Comparison of ENCODE assay signal across 8 mouse cellular contexts in the genomic region with DNA sequence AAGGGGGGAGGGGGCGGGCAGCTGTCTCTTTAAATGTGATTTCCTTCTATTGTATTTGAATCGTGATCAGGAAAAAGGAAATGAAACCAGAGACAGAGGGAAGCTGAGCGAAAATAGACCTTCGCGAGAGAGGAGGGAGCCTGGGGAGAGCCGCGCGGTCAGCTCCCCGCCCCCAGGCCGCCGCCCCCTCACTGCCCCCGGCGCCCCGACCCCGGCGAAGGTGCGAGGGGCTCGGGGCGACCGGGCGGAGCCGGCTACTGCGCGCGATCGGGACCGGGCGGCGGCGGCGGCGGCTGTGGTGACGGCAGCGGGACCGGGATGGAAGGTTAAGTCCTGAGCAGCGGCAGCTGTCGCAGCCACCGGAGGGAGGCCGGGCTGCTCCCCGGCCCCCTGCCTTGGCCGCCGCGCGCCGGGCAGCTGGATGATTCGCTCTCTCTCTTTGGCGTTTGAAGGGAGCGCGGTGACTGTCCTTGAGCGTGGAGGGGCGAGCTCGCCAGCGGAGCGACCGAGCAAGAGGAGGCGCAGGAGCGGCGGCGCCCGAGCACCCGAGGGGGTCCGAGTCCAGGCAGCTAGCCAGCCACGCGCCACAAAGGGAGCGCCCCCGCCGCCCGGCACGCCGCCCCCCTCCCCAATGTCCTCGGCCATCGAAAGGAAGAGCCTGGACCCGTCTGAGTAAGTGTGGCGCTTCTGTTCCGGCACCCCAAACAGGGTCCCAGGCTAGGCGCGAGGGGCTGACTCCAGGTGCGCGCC. TPM values are rescaled to one million over a fixed set of nuclear protein-coding genes. Genes with fewer than 3 reads are reported as not detected.
DNase-seq lines count a peak whose midpoint lies in the region; ATAC-seq and TF ChIP-seq lines count a peak whose summit lies in the region.

No protein-coding gene starts in this region.

- peak; percentile 54 for DNase-seq in MEL (ENCODE audit: low read depth, low spot score)
- DNase-seq in cerebellum, adult 11-12 months: peak; percentile 12
- DNase-seq in forebrain, embryonic 14.5 days (ENCODE audit: low spot score): peak; percentile 57
- peak; percentile 62 for DNase-seq in heart, postnatal 4 days
- DNase-seq in layer of hippocampus, postnatal 10 days (ENCODE audit: low spot score in 2 of 2): peak; percentile 48 to 63
- DNase-seq in lung, postnatal 36 days: peak; percentile 58
- DNase-seq in retina, postnatal 1 day: peak; percentile 79
- DNase-seq in c-Kit-positive CD71-positive TER-119-positive erythroid progenitor cells, embryonic 14.5 days (ENCODE audit: low spot score): no peak

- H3K4me1 ChIP-seq in MEL (ENCODE audit: control insufficient read depth in 1 of 2, insufficient read depth in 2 of 2, low read length in 2 of 2): peaks cover 18 to 21% of the 10 kb centered on the region in 2 experiments
- peaks cover 5% of the 10 kb centered on the region; the same call in 1 of the 2 replicates for H3K4me1 ChIP-seq in forebrain, embryonic 14.5 days (ENCODE audit: control insufficient read depth, insufficient read depth, low read length)

- peak overlapping the region; percentile 68 for H3K4me2 ChIP-seq in forebrain, embryonic 14.5 days (ENCODE audit: low read length)

- peak; percentile 66 for ATAC-seq in forebrain, embryonic 14.5 days

- no peaks in the 10 kb centered on the region for H3K9me3 ChIP-seq in MEL (replicated peaks; ENCODE audit: insufficient read depth, low read length)
- H3K9me3 ChIP-seq in forebrain, embryonic 14.5 days (replicated peaks; ENCODE audit: control insufficient read depth, low read length): no peaks in the 10 kb centered on the region

- TF ChIP-seq CTCF in MEL (IDR thresholded peaks at IDR 0.05 in 2 of 3, conservative IDR thresholded peaks at IDR 0.05 in 1 of 3; ENCODE audit: control insufficient read depth in 1 of 3, insufficient read depth in 1 of 3, low read depth in 2 of 3, low read length in 3 of 3, poor library complexity in 1 of 3, severe bottlenecking in 1 of 3): no peak

- TF ChIP-seq RAD21 in MEL (IDR thresholded peaks at IDR 0.05; ENCODE audit: low read depth, low read length): no peak

- no peak; a peak in 1 of 4 replicates for TF ChIP-seq POLR2A in MEL (IDR thresholded peaks at IDR 0.05; ENCODE audit: control insufficient read depth in 1 of 2, insufficient read depth in 1 of 2, low read depth in 1 of 2, low read length in 2 of 2, poor library complexity in 1 of 2)

- peak overlapping the region; percentile 98 for H3K9ac ChIP-seq in MEL (ENCODE audit: control insufficient read depth, low read depth, low read length, poor library complexity, severe bottlenecking)
- peak overlapping the region; percentile 91 for H3K9ac ChIP-seq in forebrain, embryonic 14.5 days (ENCODE audit: low read length)

- H3K4me3 ChIP-seq in MEL (ENCODE audit: control insufficient read depth in 1 of 2, insufficient read depth in 1 of 2, low read depth in 2 of 2, low read length in 2 of 2): peak overlapping the region; percentile 86 to 97
- peak overlapping the region; percentile 71 for H3K4me3 ChIP-seq in forebrain, embryonic 14.5 days (ENCODE audit: low read depth, low read length)

- H3K27ac ChIP-seq in MEL (ENCODE audit: control insufficient read depth, low read depth, low read length): peak overlapping the region; percentile 93
- H3K27ac ChIP-seq in forebrain, embryonic 14.5 days (ENCODE audit: low read depth, low read length): peak overlapping the region; percentile 75

- no peak for TF ChIP-seq EP300 in MEL (IDR thresholded peaks at IDR 0.05; ENCODE audit: low read depth in 1 of 2, low read length in 2 of 2)

- H3K27me3 ChIP-seq in MEL (ENCODE audit: control insufficient read depth in 1 of 2, insufficient read depth in 2 of 2, low read length in 2 of 2): no peaks in the 10 kb centered on the region
- H3K27me3 ChIP-seq in forebrain, embryonic 14.5 days (replicated peaks; ENCODE audit: control insufficient read depth, insufficient read depth, low read length): peaks cover 7% of the 10 kb centered on the region; the same call in 1 of the 2 replicates

- WGBS in forebrain, embryonic 14.5 days: under 1% methylated on average over 64 of the region's 79 CpGs

- H3K79me2 ChIP-seq in MEL (ENCODE audit: control insufficient read depth, insufficient read depth, low read length, poor library complexity): peaks cover 80% of the 10 kb centered on the region

- peaks cover 19 to 44% of the 10 kb centered on the region in 2 experiments for H3K36me3 ChIP-seq in MEL (ENCODE audit: control insufficient read depth in 1 of 2, insufficient read depth in 2 of 2, low read length in 2 of 2)
- H3K36me3 ChIP-seq in forebrain, embryonic 14.5 days (ENCODE audit: control insufficient read depth, insufficient read depth, low read length): no peaks in the 10 kb centered on the region

TF ChIP-seq in MEL, 35 proteins besides CTCF, POLR2A, EP300 and RAD21:
- 0 out of 2 replicates have a peak, but pooled peaks have one; percentile 14 for TF ChIP-seq MXI1 (IDR thresholded peaks at IDR 0.05; ENCODE audit: low read depth, low read length)
- peak; percentile 23 for TF ChIP-seq SIN3A (IDR thresholded peaks at IDR 0.05; ENCODE audit: low read length)
- TF ChIP-seq MAZ (IDR thresholded peaks at IDR 0.05; ENCODE audit: low read depth, low read length): no peak
- no peak for TF ChIP-seq ZMIZ1 (IDR thresholded peaks at IDR 0.05; ENCODE audit: low read depth, low read length)
- TF ChIP-seq ZC3H11A (IDR thresholded peaks at IDR 0.05; ENCODE audit: low read depth, low read length): no peak
- TF ChIP-seq ZNF384 (IDR thresholded peaks at IDR 0.05; ENCODE audit: low read depth, low read length): peak; percentile 81; the same call in 1 of the 2 replicates
- 0 out of 2 replicates have a peak, but pooled peaks have one; percentile 42 for TF ChIP-seq UBTF (IDR thresholded peaks at IDR 0.05; ENCODE audit: borderline replicate concordance, insufficient read depth, low read depth, low read length)

RNA-seq across cellular contexts. Expression of gene Lmo2, which starts 12.4 kb away (rescaled TPM):
- total RNA-seq in MEL (2012; rRNA removed): 258 and 278 TPM in 2 replicates
- polyA plus RNA-seq in MEL (2012; ENCODE audit: insufficient read depth in 1 of 2, insufficient read length in 2 of 2, low read depth in 1 of 2, low replicate concordance in 2 of 2, missing spikeins in 1 of 2): 100 to 1,000 TPM in 1 of 2 experiments, 10 to 100 TPM in 1; 96.2 to 184 TPM
- polyA plus RNA-seq in forebrain, embryonic 14.5 days (2014; fragmentation: Nextera tagmentation; extraction: Ambion mirVana): 30.2 TPM in 2 replicates
- total RNA-seq in heart, postnatal 4 days (2021): 10 to 100 TPM; 25.0 to 25.4 TPM
- total RNA-seq in layer of hippocampus, postnatal 10 days (2021): 10 to 100 TPM; 22.8 to 30.3 TPM

RNA-seq across cellular contexts. Expression of gene Fbxo3, which starts 57.3 kb away (rescaled TPM):
- 30.9 and 32.7 TPM in 2 replicates for total RNA-seq in MEL (2012; rRNA removed)
- polyA plus RNA-seq in MEL (2012; ENCODE audit: insufficient read depth in 1 of 2, insufficient read length in 2 of 2, low read depth in 1 of 2, low replicate concordance in 2 of 2, missing spikeins in 1 of 2): 10 to 100 TPM; 41.9 to 55.4 TPM
- 56.5 and 66.2 TPM in 2 replicates for polyA plus RNA-seq in forebrain, embryonic 14.5 days (2014; fragmentation: Nextera tagmentation; extraction: Ambion mirVana)
- total RNA-seq in heart, postnatal 4 days (2021): 10 to 100 TPM; 42.6 to 46.6 TPM
- 10 to 100 TPM; 44.7 to 45.6 TPM for total RNA-seq in layer of hippocampus, postnatal 10 days (2021)

RNA-seq across cellular contexts. Expression of gene 4931422A03Rik, which starts 57.9 kb away (rescaled TPM):
- 0.50 TPM in 1 of 2 replicates, not detected in the other for total RNA-seq in MEL (2012; rRNA removed)
- polyA plus RNA-seq in MEL (2012; ENCODE audit: insufficient read depth in 1 of 2, insufficient read length in 2 of 2, low read depth in 1 of 2, low replicate concordance in 2 of 2, missing spikeins in 1 of 2): 1 to 10 TPM in 1 of 2 experiments, not detected in 1; 4.9 TPM
- polyA plus RNA-seq in forebrain, embryonic 14.5 days (2014; fragmentation: Nextera tagmentation; extraction: Ambion mirVana): 0.67 and 1.8 TPM in 2 replicates
- total RNA-seq in heart, postnatal 4 days (2021): not detected
- not detected for total RNA-seq in layer of hippocampus, postnatal 10 days (2021)
